Mouse (Mus musculus) lung, adult 10 weeks (tissue): Measurements from ENCODE around the gene Cntnap4. TPM values are rescaled to one million over a fixed set of nuclear protein-coding genes. Genes with fewer than 3 reads are reported as not detected.

Experiments used
- polyA plus RNA-seq: library from polyadenylated mRNA; stranded (reverse); fragments of 350-450 nt; fragmentation: Illumina TruSeq; extraction: RNeasy Lipid Tissue Mini Kit (QIAGEN cat#74804); gene quantifications from one replicate; pipeline ENCODE4 v1.2.3, GENCODE M21; 2014; ENCODE audit warnings: low read depth, low replicate concordance; ENCODE audit not compliant: insufficient read depth

The Cntnap4 gene
- polyA plus RNA-seq, result not detected

DNA sequence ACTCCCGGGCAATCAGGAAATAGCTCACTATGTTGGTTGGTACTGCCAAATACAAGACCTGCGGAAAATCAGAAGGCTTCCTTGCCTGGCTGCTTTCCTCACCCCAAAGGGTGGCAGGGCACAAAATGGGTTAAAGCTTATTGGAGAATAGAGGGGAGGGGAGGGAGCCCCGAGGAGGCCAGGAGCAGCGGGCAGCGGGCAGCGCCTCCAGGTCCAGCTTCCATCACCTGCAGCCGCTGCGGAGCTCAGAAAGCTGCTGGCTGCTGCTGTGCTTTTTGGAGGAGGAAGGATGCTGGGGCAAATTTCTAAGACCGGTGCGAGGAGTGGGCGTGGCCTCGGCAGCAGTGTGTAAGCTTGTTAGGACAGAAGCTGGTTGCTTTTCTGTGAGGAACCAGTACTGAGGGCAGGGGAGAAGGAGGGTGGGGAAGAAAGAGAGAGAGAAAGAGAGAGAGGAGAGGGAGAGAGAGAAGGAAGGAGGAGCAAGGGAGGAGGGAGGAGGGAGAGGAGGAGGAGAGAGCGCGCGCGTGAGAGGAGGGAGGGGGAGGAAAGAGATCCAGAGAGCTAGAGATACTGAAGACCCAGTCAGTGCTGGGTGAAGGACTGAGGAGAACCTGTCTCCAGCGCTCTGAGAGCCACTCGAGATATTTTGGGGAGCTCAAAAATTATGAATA lies at the start of gene Cntnap4:
Gene Cntnap4 (plus strand): TSS at position 573 of the 671 bp plus-strand sequence.

